Mouse (Mus musculus) liver, postnatal 0 days (tissue): ENCODE measurements around the gene Car10.

ENCODE experiments used
- CTCF ChIP-seq: sonication (generic); IDR thresholded peaks from 2 replicates; pipeline ENCODE4 v1.5.1; 2016; ENCODE audit warnings: antibody characterized with exemption, low read depth
- EP300 ChIP-seq: IDR thresholded peaks from 2 replicates; pipeline ENCODE4 v1.6.1; 2016; ENCODE audit warnings: antibody characterized with exemption, low read depth, mild to moderate bottlenecking

DNA sequence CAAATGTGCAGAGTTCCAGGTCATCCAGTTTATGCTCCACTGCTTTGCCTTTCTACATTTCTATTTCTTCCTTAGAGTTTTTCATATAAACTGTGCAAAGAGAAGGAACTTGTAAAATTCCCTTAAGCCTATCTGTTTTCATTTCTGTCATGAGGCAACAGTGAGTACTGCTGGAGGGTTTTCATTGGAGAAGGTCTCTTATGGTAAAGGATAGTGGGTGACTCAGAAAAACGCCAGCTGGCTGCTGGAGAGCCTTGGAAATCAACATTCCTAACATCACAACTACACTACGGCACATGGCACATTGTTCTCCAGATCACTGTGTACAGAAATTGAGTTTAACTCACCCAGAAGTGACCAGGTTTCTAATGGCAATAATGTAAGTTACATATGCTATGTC, 88.3 kb downstream of the Car10 start:
- TF ChIP-seq CTCF (no peak), EP300 (no peak)
